Mouse (Mus musculus) intestine, embryonic 15.5 days (tissue): ENCODE data around the gene Akap3. TPM values are rescaled to one million over a fixed set of nuclear protein-coding genes. Genes with fewer than 3 reads are reported as not detected.

Experiments
- ATAC-seq: fragments of 200-750 bp; cut with Nextera tagmentation; 2 replicates; pipeline ENCODE4 v1.8.0; 2017; ENCODE audit warnings: moderate TSS enrichment, moderate library complexity
- H3K27ac ChIP-seq: fragments of 300-500 bp; sonication (generic); 2 replicates; pipeline ENCODE4 v1.5.1; 2015; ENCODE audit warnings: mild to moderate bottlenecking, inconsistent platforms
- H3K27me3 ChIP-seq: fragments of 300-500 bp; sonication (generic); replicated peaks from 2 replicates; pipeline ENCODE4 v1.6.1; 2015; ENCODE audit warnings: inconsistent platforms
- H3K36me3 ChIP-seq: fragments of 300-500 bp; sonication (generic); 2 replicates; pipeline ENCODE4 v1.6.1; 2015; ENCODE audit warnings: inconsistent platforms
- H3K4me1 ChIP-seq: fragments of 300-500 bp; sonication (generic); replicated peaks from 2 replicates; pipeline ENCODE4 v1.6.1; 2015; ENCODE audit warnings: inconsistent platforms
- H3K4me2 ChIP-seq: fragments of 300-500 bp; sonication (generic); replicated peaks from 2 replicates; pipeline ENCODE4 v1.6.1; 2015; ENCODE audit warnings: mild to moderate bottlenecking, inconsistent platforms
- H3K4me3 ChIP-seq: fragments of 300-500 bp; sonication (generic); replicated peaks from 2 replicates; pipeline ENCODE4 v1.5.1; 2015; ENCODE audit warnings: inconsistent platforms
- H3K9ac ChIP-seq: fragments of 300-500 bp; sonication (generic); 2 replicates; pipeline ENCODE4 v1.6.1; 2015; ENCODE audit warnings: inconsistent platforms
- H3K9me3 ChIP-seq: fragments of 300-500 bp; sonication (generic); 2 replicates; pipeline ENCODE4 v1.6.1; 2016; ENCODE audit warnings: inconsistent platforms
- WGBS: fragments of 180-500 bp; shearing (Covaris S2); methylation state at CpG from one replicate; pipeline ENCODE4 v1.1.7; 2015; 5-methylcytosine and 5-hydroxymethylcytosine counted together
- polyA plus RNA-seq: library from polyadenylated mRNA; unstranded; fragments of >200 nt; fragmentation: Nextera tagmentation; extraction: Ambion mirVana; gene quantifications from 2 replicates; pipeline ENCODE4 v1.2.1, GENCODE M21; 2015

Gene Akap3
- polyA plus RNA-seq, 1 experiment from 2014 or later, result not detected

GRCm38 (mm10) chr6:126910727-126911126 lies 57.8 kb downstream of the Akap3 start:
- H3K36me3 ChIP-seq, result no peaks in the 10 kb centered on the region
- H3K4me2 ChIP-seq, result no peak overlapping the region
- no peak overlapping the region for H3K27ac ChIP-seq
- H3K9ac ChIP-seq, result no peak overlapping the region
- ATAC-seq, result no peak
- H3K4me1 ChIP-seq, result no peaks in the 10 kb centered on the region
- H3K9me3 ChIP-seq, result no peaks in the 10 kb centered on the region
- WGBS, result 66% methylated on average over 4 of the region's 4 CpGs
- H3K4me3 ChIP-seq, result no peak overlapping the region
- H3K27me3 ChIP-seq, result no peaks in the 10 kb centered on the region

GRCm38 (mm10) chr6:126914928-126915327 lies 62.0 kb downstream of the Akap3 start:
- Histone ChIP-seq H3K4me3 (no peak overlapping the region), H3K27me3 (no peaks in the 10 kb centered on the region), H3K9me3 (no peaks in the 10 kb centered on the region), H3K27ac (no peak overlapping the region), H3K4me1 (no peaks in the 10 kb centered on the region), H3K9ac (no peak overlapping the region), H3K4me2 (no peak overlapping the region), H3K36me3 (no peaks in the 10 kb centered on the region)
- no peak for ATAC-seq
- WGBS, result 77% methylated on average over 5 of the region's 5 CpGs

GRCm38 (mm10) chr6:126921111-126921881 lies 68.4 kb downstream of the Akap3 start, which contains the start of gene Dyrk4:
Gene Dyrk4 (minus strand): TSS chr6:126921839.
- H3K36me3 ChIP-seq, result peaks cover 12% of the 10 kb centered on the region
- no peaks in the 10 kb centered on the region for H3K9me3 ChIP-seq
- H3K4me1 ChIP-seq, result peaks cover 5% of the 10 kb centered on the region; the same call in 1 of the 2 replicates
- 7% methylated on average over 21 of the region's 21 CpGs for WGBS
- no peak within 1 kb of the TSS; the same call in 1 of the 2 replicates for H3K4me3 ChIP-seq
- no peaks in the 10 kb centered on the region for H3K27me3 ChIP-seq
- no peak within 1 kb of the TSS for H3K9ac ChIP-seq
- ATAC-seq, result peak; percentile 91
- H3K4me2 ChIP-seq, result peak within 1 kb of the TSS; percentile 50
- H3K27ac ChIP-seq, result peak within 1 kb of the TSS; percentile 45

Other genes with a start within 250 kb of the Akap3 start
- 0.38 and 0.43 TPM in 2 replicates for gene Kcna1, start 206.7 kb upstream of the Akap3 start, polyA plus RNA-seq
- gene Kcna6, start 112.4 kb upstream of the Akap3 start, polyA plus RNA-seq, result 2.6 and 2.9 TPM in 2 replicates
- gene Ndufa9, start 4.0 kb upstream of the Akap3 start, polyA plus RNA-seq, result 278 and 295 TPM in 2 replicates
- gene Dyrk4, start 68.7 kb downstream of the Akap3 start, polyA plus RNA-seq, result 0.06 TPM in 1 of 2 replicates, not detected in the other
- gene Rad51ap1, start 86.5 kb downstream of the Akap3 start, polyA plus RNA-seq, result 39.9 and 56.3 TPM in 2 replicates
- gene D6Wsu163e, start 86.9 kb downstream of the Akap3 start, polyA plus RNA-seq, result 15.8 and 18.3 TPM in 2 replicates
- not detected in 2 replicates for gene Fgf6, start 162.5 kb downstream of the Akap3 start, polyA plus RNA-seq
- gene Fgf23, start 219.8 kb downstream of the Akap3 start, polyA plus RNA-seq, result not detected in 2 replicates